Mouse (Mus musculus) hindbrain, embryonic 16.5 days (tissue): ENCODE measurements at regions not wholly inside any gene's neighbourhood (a gene's known extent, or its start where the extent isn't known, plus 50 kb on each side); places are given as distances from the start of the nearest gene placed in this dataset.

Experiments
- ATAC-seq: fragments of 200-750 bp; cut with Nextera tagmentation; 2 replicates; pipeline ENCODE4 v1.8.0; 2017; ENCODE audit warnings: moderate TSS enrichment, moderate library complexity
- H3K27ac ChIP-seq: fragments of 300-500 bp; sonication (generic); 2 replicates; pipeline ENCODE4 v1.5.1; 2014; ENCODE audit warnings: low read depth, mild to moderate bottlenecking, control low read depth, low read length, moderate library complexity
- H3K27me3 ChIP-seq: fragments of 300-500 bp; sonication (generic); replicated peaks from 2 replicates; pipeline ENCODE4 v1.6.1; 2014; ENCODE audit warnings: low read length; ENCODE audit not compliant: control insufficient read depth, insufficient read depth
- H3K36me3 ChIP-seq: fragments of 300-500 bp; sonication (generic); 2 replicates; pipeline ENCODE4 v1.6.1; 2014; ENCODE audit warnings: mild to moderate bottlenecking, low read length, moderate library complexity, mixed read lengths; ENCODE audit not compliant: control insufficient read depth, insufficient read depth
- H3K4me1 ChIP-seq: fragments of 300-500 bp; sonication (generic); 2 replicates; pipeline ENCODE4 v1.6.1; 2014; ENCODE audit warnings: low read depth, low read length; ENCODE audit not compliant: control insufficient read depth, insufficient read depth
- H3K4me2 ChIP-seq: fragments of 300-500 bp; sonication (generic); 2 replicates; pipeline ENCODE4 v1.6.1; 2014; ENCODE audit warnings: mild to moderate bottlenecking, low read length, control low read depth, moderate library complexity
- H3K4me3 ChIP-seq: fragments of 300-500 bp; sonication (generic); 2 replicates; pipeline ENCODE4 v1.5.1; 2014; ENCODE audit warnings: mild to moderate bottlenecking, low read length, control low read depth, moderate library complexity
- H3K9ac ChIP-seq: fragments of 300-500 bp; sonication (generic); 2 replicates; pipeline ENCODE4 v1.6.1; 2014; ENCODE audit warnings: low read depth, mild to moderate bottlenecking, control low read depth, low read length, moderate library complexity
- H3K9me3 ChIP-seq: fragments of 300-500 bp; sonication (generic); 2 replicates; pipeline ENCODE4 v1.6.1; 2014; ENCODE audit warnings: mild to moderate bottlenecking, low read length, moderate library complexity; ENCODE audit not compliant: control insufficient read depth
- WGBS: fragments of 180-500 bp; shearing (Covaris S2); extraction: QIAGEN DNeasy Blood & Tissue Kit; methylation state at CpG from one replicate; pipeline ENCODE4 v1.1.7; 2014; 5-methylcytosine and 5-hydroxymethylcytosine counted together

- no peaks in the 10 kb centered on the region for H3K36me3 ChIP-seq
- no peaks in the 10 kb centered on the region for H3K27me3 ChIP-seq
- H3K4me3 ChIP-seq: no peak overlapping the region
- no peak overlapping the region for H3K27ac ChIP-seq
- no peaks in the 10 kb centered on the region for H3K4me1 ChIP-seq
- H3K9me3 ChIP-seq: no peaks in the 10 kb centered on the region
- no peak overlapping the region for H3K9ac ChIP-seq
- no peak overlapping the region for H3K4me2 ChIP-seq
- ATAC-seq: no peak
- WGBS: 86% methylated on average over 2 of the region's 2 CpGs
These were observed 51.8 kb upstream of the 1190002N15Rik start for GRCm38 (mm10) chr9:94589672-94590071.

GRCm38 (mm10) chr9:94604993-94605392 is 64.7 kb upstream of the Slc9a9 start:
- ATAC-seq: no peak
- Histone ChIP-seq H3K4me1 (no peaks in the 10 kb centered on the region; the same call in 1 of the 2 replicates), H3K27ac (no peak overlapping the region), H3K4me3 (no peak overlapping the region), H3K4me2 (no peak overlapping the region), H3K36me3 (no peaks in the 10 kb centered on the region), H3K27me3 (no peaks in the 10 kb centered on the region), H3K9me3 (no peaks in the 10 kb centered on the region), H3K9ac (no peak overlapping the region)
- 88% methylated on average over 2 of the region's 2 CpGs for WGBS

GRCm38 (mm10) chr9:94606422-94606821 is 63.3 kb upstream of the Slc9a9 start:
- H3K4me2 ChIP-seq: no peak overlapping the region
- H3K9me3 ChIP-seq: no peaks in the 10 kb centered on the region
- no peak overlapping the region for H3K9ac ChIP-seq
- ATAC-seq: no peak
- no peak overlapping the region for H3K27ac ChIP-seq
- H3K27me3 ChIP-seq: no peaks in the 10 kb centered on the region
- 76% methylated on average over 2 of the region's 2 CpGs for WGBS
- no peak overlapping the region for H3K4me3 ChIP-seq
- no peaks in the 10 kb centered on the region for H3K36me3 ChIP-seq
- peaks cover 8% of the 10 kb centered on the region for H3K4me1 ChIP-seq

- 82% methylated on average over 13 of the region's 13 CpGs for WGBS
- Histone ChIP-seq H3K36me3 (no peaks in the 10 kb centered on the region), H3K9me3 (no peaks in the 10 kb centered on the region), H3K4me2 (no peak overlapping the region), H3K27me3 (no peaks in the 10 kb centered on the region), H3K4me1 (peaks cover 8% of the 10 kb centered on the region), H3K27ac (no peak overlapping the region), H3K9ac (no peak overlapping the region), H3K4me3 (no peak overlapping the region)
- ATAC-seq: no peak
These were observed 62.5 kb upstream of the Slc9a9 start for GRCm38 (mm10) chr9:94607011-94607749.

- Histone ChIP-seq H3K9ac (no peak overlapping the region), H3K27ac (no peak overlapping the region), H3K27me3 (no peaks in the 10 kb centered on the region), H3K9me3 (no peaks in the 10 kb centered on the region), H3K4me1 (peaks cover 8% of the 10 kb centered on the region), H3K4me2 (no peak overlapping the region), H3K4me3 (no peak overlapping the region), H3K36me3 (no peaks in the 10 kb centered on the region)
- no peak for ATAC-seq
- WGBS: 91% methylated on average over 2 of the region's 2 CpGs
These were observed 62.0 kb upstream of the Slc9a9 start for GRCm38 (mm10) chr9:94607750-94608106.

GRCm38 (mm10) chr9:94610101-94610500 is 59.6 kb upstream of the Slc9a9 start:
- Histone ChIP-seq H3K9me3 (no peaks in the 10 kb centered on the region), H3K27ac (no peak overlapping the region), H3K4me1 (peaks cover 8% of the 10 kb centered on the region), H3K36me3 (no peaks in the 10 kb centered on the region), H3K9ac (no peak overlapping the region), H3K27me3 (no peaks in the 10 kb centered on the region), H3K4me3 (no peak overlapping the region), H3K4me2 (no peak overlapping the region)
- 62% methylated on average over 3 of the region's 3 CpGs for WGBS
- no peak for ATAC-seq

GRCm38 (mm10) chr9:94610600-94611337 is 58.9 kb upstream of the Slc9a9 start:
- H3K27me3 ChIP-seq: no peaks in the 10 kb centered on the region
- H3K4me2 ChIP-seq: peak overlapping the region; percentile 21
- H3K36me3 ChIP-seq: no peaks in the 10 kb centered on the region
- no peaks in the 10 kb centered on the region for H3K9me3 ChIP-seq
- no peak overlapping the region for H3K27ac ChIP-seq
- H3K9ac ChIP-seq: no peak overlapping the region
- H3K4me1 ChIP-seq: peaks cover 8% of the 10 kb centered on the region
- no peak overlapping the region for H3K4me3 ChIP-seq
- ATAC-seq: peak; percentile 86
- 23% methylated on average over 5 of the region's 5 CpGs for WGBS

- ATAC-seq: peak; percentile 82
- no peaks in the 10 kb centered on the region for H3K9me3 ChIP-seq
- 38% methylated on average over 6 of the region's 6 CpGs for whole genome bisulfite sequencing
These were observed 55.6 kb upstream of the Slc9a9 start for GRCm38 (mm10) chr9:94613891-94614671.

GRCm38 (mm10) chr9:94615205-94615604 is 54.5 kb upstream of the Slc9a9 start:
- no peak overlapping the region for H3K4me2 ChIP-seq
- peaks cover 8% of the 10 kb centered on the region for H3K4me1 ChIP-seq
- no peak overlapping the region for H3K27ac ChIP-seq
- WGBS: 87% methylated on average over 11 of the region's 11 CpGs
- no peak overlapping the region for H3K4me3 ChIP-seq
- H3K9ac ChIP-seq: no peak overlapping the region
- H3K27me3 ChIP-seq: no peaks in the 10 kb centered on the region
- no peaks in the 10 kb centered on the region for H3K36me3 ChIP-seq
- no peaks in the 10 kb centered on the region for H3K9me3 ChIP-seq
- no peak for ATAC-seq

More at GRCm38 (mm10) chr9:94613891-94614671, 55.6 kb upstream of the Slc9a9 start:
- Histone ChIP-seq H3K27me3 (no peaks in the 10 kb centered on the region), H3K9ac (no peak overlapping the region), H3K4me2 (no peak overlapping the region), H3K36me3 (no peaks in the 10 kb centered on the region), H3K4me1 (peaks cover 8% of the 10 kb centered on the region), H3K27ac (no peak overlapping the region), H3K4me3 (no peak overlapping the region)
